Mouse (Mus musculus): Measurements from ENCODE around the gene Scd2. TPM values are rescaled to one million over a fixed set of nuclear protein-coding genes. Genes with fewer than 3 reads are reported as not detected.

Scd2 gene
- total and polyA plus RNA-seq, 2 experiments from 2014 or later = 61.2 to 307 TPM

DNA sequence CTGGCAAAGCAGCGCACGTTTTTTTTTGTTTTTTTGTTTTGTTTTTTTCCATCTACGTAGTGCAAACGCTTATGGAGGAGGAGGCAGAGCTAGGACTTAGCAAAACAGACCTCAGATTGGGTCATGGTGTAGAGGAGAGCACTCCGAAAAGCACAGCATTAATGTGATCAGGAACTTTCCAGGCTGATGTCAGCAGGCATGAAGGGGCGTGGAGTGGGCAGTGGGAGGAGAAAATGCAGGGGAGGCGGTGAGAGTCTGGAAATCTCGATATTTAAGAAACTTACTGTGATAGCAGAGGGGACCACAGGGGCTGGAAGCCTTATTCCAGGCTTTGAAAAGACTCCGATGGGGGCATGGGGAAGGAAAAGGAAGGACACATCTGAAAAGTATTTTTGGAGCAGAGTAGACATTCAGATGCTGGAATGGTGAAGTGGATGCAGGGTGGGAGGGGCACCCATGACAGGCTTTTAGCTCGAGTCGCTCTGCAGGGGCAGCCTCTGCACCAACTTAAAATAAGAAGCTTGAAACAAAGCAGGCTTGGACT lies 21.5 kb downstream of the Scd2 start:
- WGBS = 2% methylated on average over 11 of the region's 11 CpGs
- TF ChIP-seq EP300 (IDR thresholded peaks at IDR 0.05; ENCODE audit: low read depth) (peak; percentile 31; the same call in 1 of the 2 replicates), CTCF (IDR thresholded peaks at IDR 0.05; ENCODE audit: low read depth) (no peak)

DNA sequence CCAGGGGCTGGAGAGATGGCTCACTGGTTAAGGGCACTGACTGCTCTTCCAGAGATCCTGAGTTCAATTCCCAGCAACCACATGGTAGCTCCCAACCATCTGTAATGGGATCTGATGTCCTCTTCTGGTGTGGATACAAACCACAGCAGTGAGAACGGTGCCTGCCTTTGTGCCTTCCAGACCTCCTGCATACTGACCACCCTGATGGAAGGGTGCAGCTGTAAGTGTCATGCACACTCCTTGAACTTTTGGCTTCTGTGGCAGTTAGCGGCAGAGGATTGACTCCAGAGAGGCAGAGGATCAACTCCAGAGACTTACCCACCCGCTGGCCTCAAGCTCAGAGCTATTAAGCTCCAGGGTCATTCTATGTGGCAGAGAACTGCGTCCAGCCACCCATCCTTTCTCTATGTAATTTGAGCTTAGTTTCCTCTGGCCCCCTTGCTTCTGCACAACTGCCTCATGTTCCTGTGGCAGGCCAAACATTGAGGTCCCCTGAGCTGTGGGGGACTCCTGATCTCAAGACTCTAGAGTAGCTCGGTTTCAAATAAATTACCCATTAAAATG lies 23.4 kb downstream of the Scd2 start:
- Histone ChIP-seq H3K27me3 (ENCODE audit: control insufficient read depth, insufficient read depth, low read length) (no peaks in the 10 kb centered on the region), H3K4me3 (ENCODE audit: low read depth, low read length) (no peak overlapping the region), H3K4me1 (ENCODE audit: control insufficient read depth, insufficient read depth) (peaks cover 9% of the 10 kb centered on the region; the same call in 1 of the 2 replicates), H3K27ac (ENCODE audit: low read depth) (no peak overlapping the region), H3K9ac (replicated peaks; ENCODE audit: low read depth, low read length) (no peak overlapping the region), H3K36me3 (replicated peaks; ENCODE audit: control insufficient read depth, insufficient read depth, low read length) (no peaks in the 10 kb centered on the region), H3K9me3 (replicated peaks; ENCODE audit: control insufficient read depth, low read length) (peaks cover 5% of the 10 kb centered on the region; the same call in 1 of the 2 replicates), H3K4me2 (ENCODE audit: low read depth, low read length) (no peak overlapping the region)
- DNase-seq (ENCODE audit: low spot score) = no peak
- TF ChIP-seq CTCF (IDR thresholded peaks at IDR 0.05; ENCODE audit: low read depth) = no peak
- TF ChIP-seq EP300 (IDR thresholded peaks at IDR 0.05; ENCODE audit: low read depth) = no peak
- ATAC-seq (ENCODE audit: insufficient read depth, low read depth) = no peak
- 76% methylated on average over 5 of the region's 5 CpGs for WGBS

More for the DNA sequence above, 21.5 kb downstream of the Scd2 start:
- Histone ChIP-seq H3K9ac (replicated peaks; ENCODE audit: low read depth, low read length) (peak overlapping the region; percentile 51), H3K4me1 (ENCODE audit: control insufficient read depth, insufficient read depth) (peaks cover 16% of the 10 kb centered on the region; the same call in 1 of the 2 replicates), H3K4me3 (ENCODE audit: low read depth, low read length) (peak overlapping the region; percentile 52), H3K9me3 (replicated peaks; ENCODE audit: control insufficient read depth, low read length) (peaks cover 5% of the 10 kb centered on the region; the same call in 1 of the 2 replicates), H3K36me3 (replicated peaks; ENCODE audit: control insufficient read depth, insufficient read depth, low read length) (no peaks in the 10 kb centered on the region), H3K4me2 (ENCODE audit: low read depth, low read length) (peak overlapping the region; percentile 72), H3K27me3 (ENCODE audit: control insufficient read depth, insufficient read depth, low read length) (no peaks in the 10 kb centered on the region), H3K27ac (ENCODE audit: low read depth) (peak overlapping the region; percentile 96)
- ATAC-seq (ENCODE audit: insufficient read depth, low read depth) (peak; percentile 59), DNase-seq (ENCODE audit: low spot score) (peak; percentile 75)

DNA sequence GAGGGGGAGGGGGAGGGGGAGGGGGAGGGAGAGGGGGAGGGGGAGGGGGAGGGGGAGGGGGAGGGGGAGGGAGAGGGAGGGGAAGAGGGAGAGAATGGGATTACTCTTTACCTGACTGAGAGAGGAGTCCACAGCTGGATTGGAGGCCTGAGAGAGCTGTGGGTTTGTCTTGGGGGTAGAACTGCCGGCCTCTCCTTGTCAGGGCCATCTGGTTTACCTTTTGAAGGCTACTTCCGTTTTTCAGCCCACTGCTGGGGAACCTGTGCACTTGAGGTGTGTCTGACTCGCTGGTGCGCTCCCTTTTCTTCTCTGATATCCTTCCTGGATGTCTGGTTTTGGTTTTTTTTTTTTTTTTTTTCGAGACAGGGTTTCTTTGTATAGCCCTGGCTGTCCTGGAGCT lies 23.9 kb downstream of the Scd2 start:
- ATAC-seq (ENCODE audit: insufficient read depth, low read depth) (no peak), DNase-seq (ENCODE audit: low spot score) (no peak)
- Histone ChIP-seq H3K4me3 (ENCODE audit: low read depth, low read length) (no peak overlapping the region), H3K27me3 (ENCODE audit: control insufficient read depth, insufficient read depth, low read length) (no peaks in the 10 kb centered on the region), H3K9ac (replicated peaks; ENCODE audit: low read depth, low read length) (no peak overlapping the region), H3K27ac (ENCODE audit: low read depth) (no peak overlapping the region), H3K9me3 (replicated peaks; ENCODE audit: control insufficient read depth, low read length) (peaks cover 5% of the 10 kb centered on the region; the same call in 1 of the 2 replicates), H3K36me3 (replicated peaks; ENCODE audit: control insufficient read depth, insufficient read depth, low read length) (no peaks in the 10 kb centered on the region), H3K4me2 (ENCODE audit: low read depth, low read length) (no peak overlapping the region), H3K4me1 (ENCODE audit: control insufficient read depth, insufficient read depth) (peaks cover 6% of the 10 kb centered on the region; the same call in 1 of the 2 replicates)
- TF ChIP-seq CTCF (IDR thresholded peaks at IDR 0.05; ENCODE audit: low read depth) = no peak
- no peak for TF ChIP-seq EP300 (IDR thresholded peaks at IDR 0.05; ENCODE audit: low read depth)
- WGBS = 68% methylated on average over 5 of the region's 5 CpGs

DNA sequence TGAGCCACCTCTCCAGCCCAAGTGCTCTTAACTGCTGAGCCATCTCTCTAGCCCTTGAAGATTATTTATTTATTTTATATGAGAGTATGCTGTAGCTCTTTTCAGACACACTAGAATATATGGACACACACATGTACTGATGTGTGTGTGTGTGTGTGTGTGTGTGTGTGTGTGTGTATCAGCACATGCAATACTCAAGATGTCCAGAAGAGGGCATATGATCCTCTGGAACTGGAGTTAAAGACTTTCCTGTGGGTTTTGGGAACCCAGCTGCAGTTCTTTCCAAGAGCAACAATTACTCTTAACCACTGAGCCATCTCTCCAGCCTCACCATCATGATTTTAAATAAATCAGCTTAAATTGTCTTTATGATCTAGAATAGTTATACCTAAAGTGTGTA lies 25.1 kb downstream of the Scd2 start:
- no peak for DNase-seq (ENCODE audit: low spot score)
- TF ChIP-seq CTCF (IDR thresholded peaks at IDR 0.05; ENCODE audit: low read depth) (no peak), EP300 (IDR thresholded peaks at IDR 0.05; ENCODE audit: low read depth) (no peak)
- H3K4me2 ChIP-seq (ENCODE audit: low read depth, low read length) = no peak overlapping the region
- H3K4me1 ChIP-seq (ENCODE audit: control insufficient read depth, insufficient read depth) = peaks cover 6% of the 10 kb centered on the region; the same call in 1 of the 2 replicates
- H3K9ac ChIP-seq (replicated peaks; ENCODE audit: low read depth, low read length) = no peak overlapping the region
- peaks cover 5% of the 10 kb centered on the region; the same call in 1 of the 2 replicates for H3K9me3 ChIP-seq (replicated peaks; ENCODE audit: control insufficient read depth, low read length)
- H3K36me3 ChIP-seq (replicated peaks; ENCODE audit: control insufficient read depth, insufficient read depth, low read length) = no peaks in the 10 kb centered on the region
- no peak for ATAC-seq (ENCODE audit: insufficient read depth, low read depth)
- no peaks in the 10 kb centered on the region for H3K27me3 ChIP-seq (ENCODE audit: control insufficient read depth, insufficient read depth, low read length)
- H3K27ac ChIP-seq (ENCODE audit: low read depth) = no peak overlapping the region
- H3K4me3 ChIP-seq (ENCODE audit: low read depth, low read length) = no peak overlapping the region

DNA sequence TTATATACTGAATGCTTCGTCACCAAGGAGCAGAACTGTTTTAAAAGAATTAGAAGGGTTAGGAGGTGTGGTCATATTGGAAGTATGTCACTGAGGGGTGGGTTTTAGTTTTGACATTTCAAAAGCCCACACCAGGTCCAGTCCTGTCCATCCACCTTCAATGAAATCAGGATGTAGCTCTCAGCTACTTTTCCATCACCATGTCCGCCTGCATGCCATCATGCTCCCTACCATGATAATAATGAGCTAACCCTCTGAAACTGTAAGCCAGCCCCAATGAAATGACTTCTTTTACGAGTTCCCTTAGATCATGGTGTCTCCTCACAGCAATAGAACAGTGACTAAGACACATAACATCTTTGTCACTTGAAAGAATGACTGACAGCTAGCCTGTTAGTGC lies 26.8 kb downstream of the Scd2 start:
- no peak overlapping the region for H3K9ac ChIP-seq (replicated peaks; ENCODE audit: low read depth, low read length)
- no peak overlapping the region for H3K4me2 ChIP-seq (ENCODE audit: low read depth, low read length)
- no peak for ATAC-seq (ENCODE audit: insufficient read depth, low read depth)
- H3K9me3 ChIP-seq (replicated peaks; ENCODE audit: control insufficient read depth, low read length) = peaks cover 5% of the 10 kb centered on the region; the same call in 1 of the 2 replicates
- H3K36me3 ChIP-seq (replicated peaks; ENCODE audit: control insufficient read depth, insufficient read depth, low read length) = no peaks in the 10 kb centered on the region
- H3K27me3 ChIP-seq (ENCODE audit: control insufficient read depth, insufficient read depth, low read length) = no peaks in the 10 kb centered on the region
- no peak overlapping the region for H3K4me3 ChIP-seq (ENCODE audit: low read depth, low read length)
- no peak overlapping the region for H3K27ac ChIP-seq (ENCODE audit: low read depth)
- no peak for DNase-seq (ENCODE audit: low spot score)
- WGBS = 88% methylated on average over 3 of the region's 3 CpGs
- H3K4me1 ChIP-seq (ENCODE audit: control insufficient read depth, insufficient read depth) = no peaks in the 10 kb centered on the region; the same call in 1 of the 2 replicates
- TF ChIP-seq CTCF (IDR thresholded peaks at IDR 0.05; ENCODE audit: low read depth) = no peak
- TF ChIP-seq EP300 (IDR thresholded peaks at IDR 0.05; ENCODE audit: low read depth) = no peak
